Mouse (Mus musculus) skeletal muscle tissue, adult 2 months (tissue): ENCODE results near the gene Six2.
"Not testable (repeated sequence)": the region's sequence is repeated elsewhere in the genome, so short reads cannot be mapped to it uniquely, and the experiment has no call there.

Experiments used
- DNase-seq: peaks from one replicate; pipeline ENCODE4 v3.0.0-alpha.2; 2012; ENCODE audit warnings: low read depth, low spot score

The Six2 gene

DNA sequence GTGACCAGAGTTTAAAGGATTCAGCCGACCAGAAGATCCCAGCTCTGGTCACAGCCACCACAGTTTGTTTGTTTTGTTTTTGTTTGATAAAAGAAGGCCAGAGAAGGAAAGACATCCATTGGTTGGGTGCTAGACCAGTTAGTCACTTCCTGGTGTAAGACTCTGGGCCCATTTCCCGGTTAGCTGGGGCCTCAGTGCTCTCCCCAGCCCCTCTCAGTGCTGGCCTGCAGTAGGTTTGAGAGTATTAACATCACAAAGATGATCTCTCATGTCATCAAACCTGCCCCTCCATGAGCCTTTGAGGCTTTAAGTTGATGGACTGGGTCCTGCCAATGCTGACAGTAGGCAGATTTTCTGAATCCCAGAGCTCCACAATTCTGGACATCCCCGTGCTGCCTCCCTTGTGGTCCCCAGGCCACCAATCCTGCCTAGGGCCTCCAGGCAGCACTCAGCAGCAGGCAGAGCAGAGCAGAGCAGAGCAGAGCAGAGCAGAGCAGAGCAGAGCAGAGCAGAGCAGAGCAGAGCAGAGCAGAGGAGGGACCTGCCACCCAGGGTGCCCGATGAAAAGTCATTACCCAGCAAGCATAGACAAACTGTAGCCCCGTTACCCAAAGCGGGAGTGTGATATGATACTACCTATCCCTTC, 2.4 kb upstream of the Six2 start:
- no peak for DNase-seq

DNA sequence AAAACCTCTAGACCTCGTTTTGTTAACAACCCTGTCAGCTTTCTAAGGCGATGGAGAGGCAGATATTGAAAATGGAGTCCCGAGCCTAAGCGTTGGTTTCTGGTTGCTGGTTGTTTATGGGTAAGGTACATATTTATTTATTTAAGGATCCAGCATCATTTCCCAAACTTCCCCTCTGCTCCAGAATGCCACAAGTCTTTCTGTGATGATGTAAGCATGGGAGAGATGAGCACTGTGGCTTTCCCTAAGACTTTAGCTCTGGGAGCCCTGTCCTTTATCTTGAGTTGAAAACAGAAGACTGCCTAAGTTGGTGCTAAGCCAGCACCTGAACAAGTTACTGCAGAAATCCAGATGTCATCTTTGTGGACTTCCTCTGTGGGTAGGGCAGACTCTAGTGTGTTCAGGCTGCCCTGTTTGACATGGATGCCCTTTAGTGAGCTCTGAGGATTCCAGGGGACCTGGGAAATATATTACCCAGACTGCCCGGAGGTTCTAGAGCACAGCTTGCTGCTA, 1.8 kb upstream of the Six2 start:
- no peak for DNase-seq

DNA sequence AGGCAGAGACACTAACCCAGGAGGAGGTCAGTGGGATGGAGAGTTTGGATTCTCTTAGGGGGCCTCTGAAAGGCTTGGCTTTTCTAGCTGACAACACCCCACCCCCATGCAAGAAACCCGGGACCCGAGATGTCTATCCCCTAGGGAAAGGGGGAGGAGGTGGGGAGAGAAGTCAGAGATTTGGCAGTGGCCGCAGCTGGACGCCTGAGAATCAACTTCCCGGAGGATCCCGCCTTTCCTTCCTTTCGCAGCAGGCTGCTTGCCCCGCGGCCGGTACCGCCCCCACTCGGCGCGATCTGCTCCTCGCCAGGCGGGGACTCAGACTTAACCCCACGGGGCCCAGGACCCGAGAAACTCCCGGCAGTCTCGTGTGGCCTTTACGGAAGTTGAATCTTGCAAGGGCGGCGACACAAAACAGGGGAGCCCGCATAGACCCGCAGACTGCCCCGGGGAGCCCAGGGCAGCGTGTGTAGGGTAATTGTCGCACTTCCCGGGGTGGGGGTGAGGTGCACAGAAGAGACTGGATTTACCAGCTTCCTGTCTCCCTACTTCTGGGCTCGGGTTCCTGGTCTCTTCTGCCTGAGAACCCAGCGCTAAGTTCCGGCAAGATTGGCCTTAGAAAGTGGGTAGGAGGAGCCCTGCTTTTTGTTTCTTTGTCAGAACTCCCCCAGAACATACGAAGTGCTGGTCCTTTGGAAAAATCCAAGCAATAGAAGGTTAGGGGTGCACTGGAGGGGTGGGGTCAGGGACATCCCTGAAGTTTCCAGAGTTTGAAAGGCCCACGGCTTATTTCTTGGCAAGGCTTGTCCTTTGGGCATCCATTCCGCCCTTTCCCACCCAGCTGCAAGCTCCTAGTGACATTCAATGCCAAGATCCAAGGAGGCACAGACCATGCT, 1.1 kb upstream of the Six2 start:
- DNase-seq: peak; percentile 36

DNA sequence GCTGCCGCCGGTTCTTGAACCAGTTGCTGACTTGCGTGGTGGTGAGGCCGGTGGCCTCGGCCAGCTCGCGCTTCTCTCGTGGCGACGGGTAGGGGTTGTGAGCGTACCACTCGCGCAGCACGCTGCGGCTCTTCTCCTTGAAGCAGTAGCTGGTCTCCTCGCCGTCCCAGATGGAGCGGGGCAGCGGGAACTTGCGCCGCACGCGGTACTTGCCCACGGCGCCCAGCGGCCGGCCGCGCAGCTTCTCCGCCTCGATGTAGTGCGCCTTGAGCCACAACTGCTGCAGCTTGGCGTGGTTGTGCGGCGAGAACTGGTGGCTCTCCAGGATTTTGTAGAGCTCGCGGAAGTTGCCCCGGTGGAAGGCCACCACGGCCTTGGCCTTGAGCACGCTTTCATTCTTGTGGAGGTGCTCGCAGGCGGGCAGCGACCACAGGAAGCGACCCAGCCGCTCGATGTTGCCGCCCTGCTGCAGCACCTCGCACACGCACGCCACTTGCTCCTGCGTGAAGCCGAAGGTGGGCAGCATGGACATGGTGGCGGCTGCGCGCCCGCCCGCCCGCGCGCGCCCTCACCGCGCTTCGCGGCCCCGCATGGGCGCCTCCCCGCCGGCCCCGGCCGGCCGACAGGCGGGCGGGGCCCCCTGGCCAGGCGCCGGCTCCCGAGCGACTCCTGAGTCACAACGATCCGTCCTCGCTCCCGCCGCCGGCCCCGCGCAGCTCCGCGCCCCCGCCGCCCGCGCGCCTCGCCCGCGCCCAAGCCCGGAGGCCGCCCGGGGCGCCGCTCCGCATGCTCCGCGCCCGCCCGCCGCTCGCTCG, 446 bp downstream of the Six2 start:
- DNase-seq: no peak

DNA sequence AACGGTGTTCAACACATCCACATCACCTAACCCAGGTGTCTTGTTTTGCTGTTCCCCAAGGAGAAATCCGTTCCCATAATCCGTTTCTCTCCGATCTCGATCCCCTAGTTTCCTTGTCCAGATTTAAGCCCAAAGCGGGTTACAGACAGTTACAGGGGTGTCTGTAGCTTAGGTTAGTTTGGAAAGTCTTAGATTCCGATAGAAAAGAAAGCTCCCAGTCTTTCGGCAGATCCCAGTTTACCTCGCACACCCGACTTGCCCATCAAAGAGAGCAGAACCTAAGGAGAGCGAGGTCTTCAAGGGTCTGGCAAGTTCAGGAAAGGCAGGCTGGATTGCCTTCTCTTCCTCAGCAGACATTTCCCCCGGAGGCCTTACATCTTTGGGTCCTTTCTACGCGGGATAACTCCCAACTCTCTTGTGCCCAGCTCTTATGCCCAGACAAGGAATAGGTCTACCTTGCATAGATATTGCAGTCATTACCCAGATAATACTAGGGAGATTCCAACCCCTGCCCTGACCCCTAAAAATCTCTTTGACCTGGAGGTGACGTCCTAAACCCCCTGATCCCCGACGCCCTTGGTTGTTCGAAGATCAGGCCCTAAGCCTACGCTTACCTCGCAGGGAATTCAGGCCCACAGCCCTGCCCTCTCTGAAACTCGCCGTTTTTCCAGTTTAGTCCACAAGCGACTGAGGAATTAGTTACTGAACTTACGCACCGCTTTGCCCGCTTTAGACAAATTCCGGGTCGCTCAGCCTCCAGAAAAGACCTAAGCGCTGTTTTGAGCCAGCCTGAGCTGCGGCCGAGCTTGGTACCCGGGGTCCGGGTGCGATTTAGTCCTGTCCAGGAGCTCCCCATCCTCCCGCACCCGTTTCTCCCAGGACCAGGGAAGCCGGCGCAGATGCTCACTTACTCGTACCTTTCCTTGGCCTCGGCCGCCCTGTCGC, 1.3 kb downstream of the Six2 start:
- DNase-seq: no peak

DNA sequence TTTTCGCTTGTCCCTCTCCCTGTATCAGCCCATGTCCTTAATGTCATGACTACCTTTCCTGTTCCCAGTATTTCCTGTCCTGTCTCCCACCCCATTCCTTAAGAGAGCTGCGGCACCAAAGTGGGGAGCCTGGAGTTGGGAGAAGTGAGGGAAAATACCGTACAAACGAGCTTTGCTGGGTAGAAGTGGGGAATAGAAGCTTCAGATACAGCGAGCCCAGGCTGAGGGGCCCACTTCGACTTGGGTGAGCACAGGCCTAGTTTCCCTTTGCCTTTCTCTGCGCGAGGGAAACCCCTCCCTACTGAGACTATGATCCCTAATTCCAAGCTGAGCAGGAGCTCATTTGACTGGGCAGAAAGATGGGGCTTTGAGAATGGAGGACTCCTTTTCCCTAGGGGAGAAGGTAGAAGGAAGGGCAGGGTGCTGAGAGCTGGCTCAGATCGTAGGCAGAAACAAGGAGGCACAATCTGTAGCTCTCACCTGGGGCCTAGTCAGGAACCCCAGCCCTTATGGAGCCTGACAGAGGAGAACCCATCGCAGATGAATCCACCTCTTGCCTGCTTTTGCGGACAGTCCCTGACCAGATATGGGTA, 2.3 kb downstream of the Six2 start:
- DNase-seq: no peak

DNA sequence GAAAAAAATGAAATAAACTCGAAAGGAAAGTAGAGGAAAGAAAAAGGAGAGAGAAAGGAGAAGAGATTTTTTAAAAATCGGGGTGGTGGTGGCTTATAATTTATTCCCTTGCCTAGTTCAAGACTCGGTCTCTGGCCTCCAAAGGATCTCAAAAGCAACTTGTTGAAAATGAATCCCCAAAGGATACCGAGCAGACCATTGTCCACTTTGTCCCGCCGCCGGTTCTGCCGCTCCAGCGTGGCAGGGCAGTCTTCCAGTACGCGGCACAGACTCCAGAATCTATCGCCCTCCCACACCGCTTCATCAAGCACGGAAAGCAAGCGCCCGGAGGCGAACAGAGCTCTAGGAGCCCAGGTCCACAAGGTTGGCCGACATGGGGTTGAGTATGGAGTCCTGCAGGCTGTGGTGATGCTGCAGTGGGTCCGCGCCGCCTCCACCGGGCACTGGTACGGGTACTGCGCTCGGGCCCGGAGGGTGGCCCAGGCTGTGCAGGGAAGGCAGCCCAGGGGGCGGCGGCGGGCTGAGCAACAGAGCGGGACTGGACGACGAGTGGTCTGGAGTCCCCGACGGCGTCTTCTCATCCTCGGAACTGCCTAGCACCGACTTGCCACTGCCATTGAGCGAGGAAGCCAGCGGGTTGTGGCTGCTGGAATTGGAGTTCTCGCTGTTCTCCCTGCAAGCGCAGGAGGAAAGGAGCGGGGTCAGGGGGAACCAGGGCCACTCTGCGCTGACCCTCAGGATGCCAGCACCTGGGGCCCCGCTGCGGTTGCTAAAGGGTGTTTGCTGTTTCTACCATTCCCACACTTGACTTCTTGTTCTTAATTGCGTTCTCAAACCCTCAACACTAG, 3.0 kb downstream of the Six2 start:
- DNase-seq: no peak

DNA sequence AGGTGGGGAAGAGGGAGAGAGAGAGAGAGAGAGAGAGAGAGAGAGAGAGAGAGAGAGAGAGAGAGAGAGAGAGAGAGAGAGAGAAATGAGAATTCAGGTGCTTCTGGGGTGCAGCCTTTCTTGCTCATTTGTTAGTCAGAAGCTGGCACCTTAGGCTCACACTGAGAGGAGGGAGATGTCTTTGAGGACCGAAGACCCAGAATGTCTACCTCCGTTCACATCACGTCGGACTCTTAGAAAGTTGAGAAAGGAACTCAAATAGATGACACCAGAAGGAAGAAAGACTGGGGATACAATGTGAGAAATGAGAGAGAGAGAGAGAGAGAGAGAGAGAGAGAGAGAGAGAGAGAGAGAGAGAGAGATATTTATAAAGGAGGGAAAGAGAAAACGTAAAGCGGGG, 3.6 kb downstream of the Six2 start:
- DNase-seq: not testable (repeated sequence)

DNA sequence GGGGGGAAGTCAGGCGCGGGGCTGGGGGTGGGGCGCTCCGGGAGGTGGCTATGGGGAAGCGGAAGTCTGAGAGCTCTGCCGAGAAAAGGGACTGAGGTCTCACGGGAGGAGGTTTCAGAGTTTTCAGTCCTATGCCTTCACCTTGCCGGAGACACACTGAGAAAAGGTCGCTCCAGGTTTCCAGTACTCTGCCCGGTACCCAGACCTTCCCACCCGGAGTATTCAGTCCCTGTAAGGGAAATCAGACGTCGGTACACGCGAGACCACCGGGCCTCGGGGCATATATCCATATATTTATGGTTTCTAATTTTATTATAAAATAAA, 4.1 kb downstream of the Six2 start:
- DNase-seq: no peak

DNA sequence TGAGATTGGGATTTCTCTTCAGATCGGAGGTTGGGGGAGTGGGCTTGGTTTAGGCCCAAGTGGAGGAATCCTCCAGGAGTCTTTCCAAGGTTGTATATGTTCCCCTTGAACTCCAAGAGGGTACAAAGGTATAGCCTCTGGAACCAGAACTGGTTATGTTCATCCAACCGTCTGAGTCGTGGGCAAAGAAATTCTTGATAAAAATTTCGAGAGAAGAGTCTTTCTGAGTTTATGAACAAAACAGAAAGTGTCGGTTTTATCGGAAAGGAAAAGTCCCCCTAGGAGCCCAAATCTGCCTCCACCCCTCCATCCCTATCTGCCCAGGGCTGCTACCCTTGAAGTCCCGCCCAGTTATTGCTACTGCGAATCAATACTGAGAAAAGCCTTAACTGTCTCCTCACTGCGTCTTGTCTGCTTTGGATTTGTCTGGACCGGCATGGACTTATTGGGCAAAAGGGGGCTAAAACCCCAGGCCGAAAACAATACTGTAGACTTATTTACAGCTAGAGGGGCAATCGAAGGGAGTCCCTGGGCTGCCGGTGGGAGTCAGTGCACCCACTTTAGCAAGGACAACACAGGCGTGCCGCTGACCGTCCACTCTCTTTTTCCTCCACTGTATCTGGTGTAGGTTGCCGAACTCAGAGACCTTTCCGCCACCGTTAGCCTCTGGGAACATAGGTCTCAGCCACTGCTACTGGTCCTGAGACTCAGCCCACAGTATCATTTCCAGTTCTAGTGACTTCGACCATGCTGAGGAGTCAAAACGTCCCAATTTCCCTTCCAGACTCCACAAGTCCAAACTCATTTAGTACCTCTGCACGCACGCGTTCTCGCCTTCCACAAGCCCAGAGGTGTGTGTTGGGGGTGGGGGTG, 4.7 kb downstream of the Six2 start:
- no peak for DNase-seq

DNA sequence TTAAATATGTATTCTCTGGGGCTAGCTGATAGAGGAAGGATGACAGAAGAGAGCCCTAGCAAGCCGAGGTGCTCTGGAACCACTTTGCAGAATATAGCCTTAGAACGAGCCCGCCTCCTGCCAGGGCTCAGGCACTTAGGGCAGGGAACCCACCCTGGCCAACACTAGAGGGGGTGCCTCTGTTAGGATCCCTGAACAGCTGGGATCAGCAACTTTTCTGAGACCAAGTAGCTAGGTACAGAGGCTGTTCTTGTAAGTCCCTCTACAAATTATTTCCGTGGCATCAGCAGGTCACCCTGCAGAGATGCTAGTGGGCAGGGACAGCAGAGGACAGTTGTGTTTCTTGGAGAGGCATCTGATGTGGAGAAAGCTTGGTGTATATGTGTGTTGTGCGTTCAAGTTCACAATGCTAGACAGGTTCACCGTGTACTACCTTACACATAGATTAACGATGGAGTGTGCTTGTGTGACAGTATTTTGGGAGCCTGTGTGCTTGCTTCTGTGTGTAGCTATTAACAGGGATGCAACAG, 5.8 kb downstream of the Six2 start:
- DNase-seq: no peak

DNA sequence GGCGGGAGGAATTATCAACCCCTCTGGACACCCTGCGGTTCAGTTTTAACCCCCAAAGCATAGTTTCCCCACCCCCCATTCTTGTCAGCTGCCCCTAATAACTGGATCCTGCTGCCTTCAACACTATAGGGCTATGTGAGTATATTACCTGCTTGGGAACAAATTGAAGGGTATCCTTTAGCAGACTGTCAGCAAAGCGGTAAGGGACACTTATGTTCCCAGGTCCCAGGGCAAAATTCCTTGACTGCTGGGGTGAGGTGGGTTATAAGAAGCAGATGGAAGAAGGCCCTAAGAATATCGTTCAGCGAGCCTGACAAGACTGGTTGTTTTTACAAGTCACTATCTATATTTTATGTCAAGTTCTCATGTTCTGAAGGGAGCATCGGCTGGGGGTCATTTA, 6.3 kb downstream of the Six2 start:
- no peak for DNase-seq

DNA sequence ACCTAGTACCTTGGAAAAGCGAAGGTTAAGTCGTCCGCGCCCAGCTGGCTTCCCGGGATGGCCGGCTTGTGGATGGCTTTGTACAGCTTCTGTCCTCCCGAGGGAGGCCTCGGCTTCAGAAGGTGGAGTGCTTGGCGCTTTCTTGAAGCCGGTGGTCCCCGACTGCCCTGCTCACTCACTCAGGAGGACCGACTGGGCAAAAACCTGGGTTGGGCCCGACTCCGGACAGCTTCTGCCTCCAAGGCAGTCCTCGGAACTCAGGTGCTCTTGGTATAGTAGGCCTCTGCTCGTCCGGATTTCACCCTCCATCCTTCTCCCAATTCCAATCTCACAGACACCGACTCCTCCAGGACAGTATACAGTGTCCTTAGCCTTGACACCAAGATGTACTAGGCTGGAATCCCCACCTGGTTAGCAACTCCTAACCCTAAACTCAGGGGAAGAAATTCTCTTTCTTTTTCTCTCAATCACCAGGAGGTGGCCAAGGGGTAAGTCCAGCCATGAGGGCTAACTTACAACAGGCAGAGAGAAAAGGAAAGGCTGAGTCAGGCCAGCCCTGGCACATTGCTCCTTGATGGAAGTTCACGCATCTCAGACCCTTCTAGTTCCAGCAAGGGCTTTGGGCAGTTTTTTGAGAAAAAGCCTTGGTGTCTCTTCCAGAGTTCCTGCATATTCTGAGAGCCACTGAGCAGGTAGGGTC, 7.1 kb downstream of the Six2 start:
- DNase-seq: no peak

DNA sequence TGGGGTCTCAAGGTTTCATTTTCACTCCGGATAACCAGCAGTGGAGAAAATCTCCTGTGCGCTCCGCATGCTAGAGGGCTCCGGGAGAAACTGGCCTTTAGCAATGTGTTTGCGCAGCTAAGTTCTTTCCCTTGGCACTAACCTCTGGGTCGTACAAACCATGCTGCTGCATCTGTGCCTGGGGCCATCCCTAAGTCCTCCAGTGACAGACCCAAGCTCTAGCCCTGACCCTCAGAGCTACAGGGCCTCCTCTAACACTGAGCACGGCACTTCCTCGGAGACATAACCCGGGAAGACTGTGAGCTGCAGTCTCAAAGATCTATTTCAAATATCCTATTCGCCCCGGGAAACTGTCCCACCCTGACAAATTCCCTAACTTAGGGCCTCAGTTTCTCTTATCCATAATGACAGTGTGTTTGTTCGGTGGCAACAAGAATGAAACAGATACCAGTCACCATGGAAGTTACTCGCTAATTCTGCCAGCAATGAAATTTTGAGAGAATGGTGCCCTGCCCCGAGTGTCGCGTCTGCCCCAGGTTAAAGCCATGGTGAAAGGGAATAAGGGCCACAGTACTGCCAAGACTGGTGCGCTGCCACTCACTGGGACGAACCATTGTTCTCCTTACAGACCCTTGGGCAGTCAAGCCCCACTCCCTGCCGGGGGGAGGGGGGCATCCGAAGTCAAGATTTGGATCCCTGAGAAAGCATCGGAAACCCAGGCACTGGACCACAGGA, 7.8 kb downstream of the Six2 start:
- no peak for DNase-seq

DNA sequence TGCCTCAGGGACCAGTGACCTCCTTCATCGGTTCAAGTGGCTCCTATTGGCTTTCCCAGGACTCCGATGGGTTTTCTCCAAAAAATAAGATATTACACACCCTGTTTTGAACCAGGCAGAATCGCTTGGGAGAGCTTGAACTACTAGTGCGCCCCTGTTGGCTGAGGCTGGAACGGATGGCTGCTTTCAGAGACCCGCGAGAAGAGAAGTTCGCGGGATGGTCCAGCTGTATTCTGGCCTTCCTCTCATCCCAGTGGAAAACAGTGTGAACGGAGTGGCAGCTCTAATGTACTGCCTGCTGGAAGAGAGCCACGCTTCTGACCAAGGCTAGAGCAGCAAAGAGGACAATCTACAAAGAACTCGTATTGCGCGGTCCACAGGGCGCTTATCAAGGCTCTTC, 8.4 kb downstream of the Six2 start:
- DNase-seq: no peak

DNA sequence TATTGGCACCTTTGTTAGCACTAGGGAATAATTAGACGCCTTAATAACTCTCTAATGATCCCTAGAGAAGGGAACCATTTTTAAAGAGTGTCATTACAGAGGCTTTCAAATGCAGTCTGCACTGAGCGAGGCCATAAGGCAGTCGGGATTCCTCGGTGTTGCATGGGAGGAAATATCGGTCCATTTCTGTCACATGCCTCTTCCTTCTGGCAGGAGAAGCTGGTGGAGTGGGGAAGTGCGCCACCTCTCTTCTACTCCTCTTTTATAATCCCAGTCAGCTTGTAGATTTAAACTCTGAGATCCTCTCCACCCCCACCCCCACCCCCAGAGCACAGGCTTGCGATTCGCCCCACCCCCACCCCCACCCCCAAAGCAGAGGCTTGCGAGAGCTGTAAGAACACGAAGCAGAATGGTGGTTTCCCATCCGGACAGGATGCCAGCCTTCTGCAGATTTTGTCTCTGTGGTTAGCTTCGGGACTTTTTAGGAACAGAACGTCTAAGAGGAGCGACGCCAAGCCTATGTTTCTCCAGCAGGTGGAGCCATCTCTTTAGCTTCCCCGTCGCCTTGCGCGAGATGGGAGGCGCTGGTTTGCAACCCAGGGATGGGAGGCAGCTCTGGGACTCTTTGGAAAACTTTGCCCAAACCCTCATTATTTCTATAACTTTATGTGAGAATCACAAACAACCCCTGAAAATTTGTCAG, 23.3 kb downstream of the Six2 start:
- peak; percentile 50 for DNase-seq

DNA sequence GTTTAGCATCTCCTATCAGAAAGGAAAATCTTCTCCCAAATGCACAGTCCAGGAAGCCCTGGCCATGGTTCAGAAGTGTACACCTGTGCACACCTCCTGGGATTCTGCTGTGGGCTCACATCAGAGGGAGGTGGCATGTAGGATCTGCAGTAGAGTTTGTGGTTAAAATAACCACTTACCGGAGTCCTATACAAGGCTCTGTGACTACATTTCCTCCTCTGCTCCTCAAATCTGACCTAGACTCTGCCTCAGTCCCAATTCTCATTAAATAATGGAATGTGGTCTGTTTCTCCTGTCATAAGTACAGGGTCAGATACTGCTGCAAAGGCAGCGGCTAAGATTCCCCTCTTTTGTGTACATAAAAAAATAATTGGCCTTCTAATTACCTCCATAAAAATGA, 23.9 kb downstream of the Six2 start:
- DNase-seq: no peak
